Mouse (Mus musculus): ENCODE data around the gene Ushbp1. TPM values are rescaled to one million over a fixed set of nuclear protein-coding genes. Genes with fewer than 3 reads are reported as not detected.
A peak's percentile ranks its signal among the peaks of the same experiment; 100 is the strongest.

Ushbp1 gene
- total RNA-seq, 2 experiments from 2014 or later, result 6.4 to 9.3 TPM

- no peak for TF ChIP-seq CTCF (IDR thresholded peaks at IDR 0.05)
- intact Hi-C loops (cut with DNase I), result no loop called here
- no peak overlapping the region for H3K4me3 ChIP-seq
- peak overlapping the region; percentile 70 for H3K27ac ChIP-seq
- no peak for DNase-seq
Observed at GRCm38 (mm10) chr8:71388267-71388666, 7.3 kb downstream of the Ushbp1 start.

GRCm38 (mm10) chr8:71385212-71385835, 10.3 kb downstream of the Ushbp1 start:
- no peak for DNase-seq
- intact Hi-C loops (cut with DNase I), result no loop called here
- Histone ChIP-seq H3K4me3 (no peak overlapping the region), H3K27ac (no peak overlapping the region)
- TF ChIP-seq CTCF (IDR thresholded peaks at IDR 0.05), result no peak; the same call in 1 of the 2 replicates

GRCm38 (mm10) chr8:71383860-71384259, 11.7 kb downstream of the Ushbp1 start:
- no peak overlapping the region for H3K4me3 ChIP-seq
- no peak overlapping the region for H3K27ac ChIP-seq
- intact Hi-C loops (cut with DNase I), result no loop called here
- DNase-seq, result no peak
- TF ChIP-seq CTCF (IDR thresholded peaks at IDR 0.05), result no peak

- intact Hi-C loops (cut with DNase I), result no loop called here
- DNase-seq, result no peak
- Histone ChIP-seq H3K27ac (peak overlapping the region; percentile 91; the same call in 1 of the 2 replicates), H3K4me3 (no peak overlapping the region)
- no peak for TF ChIP-seq CTCF (IDR thresholded peaks at IDR 0.05)
Observed at GRCm38 (mm10) chr8:71383396-71383795, 12.2 kb downstream of the Ushbp1 start.

GRCm38 (mm10) chr8:71381971-71382961, 13.3 kb downstream of the Ushbp1 start:
- Histone ChIP-seq H3K4me3 (peak overlapping the region; percentile 92), H3K27ac (peak overlapping the region; percentile 91)
- intact Hi-C loops (cut with DNase I), result no loop called here
- DNase-seq, result peak; percentile 94
- no peak for TF ChIP-seq CTCF (IDR thresholded peaks at IDR 0.05)

GRCm38 (mm10) chr8:71381421-71381970, 14.1 kb downstream of the Ushbp1 start, which contains the start of gene Nr2f6:
Gene Nr2f6 (minus strand): TSS chr8:71381960.
- DNase-seq, result peak; percentile 81
- Histone ChIP-seq H3K4me3 (peak within 1 kb of the TSS; percentile 92), H3K27ac (peak within 1 kb of the TSS; percentile 93)
- TF ChIP-seq CTCF (IDR thresholded peaks at IDR 0.05), result no peak
- intact Hi-C loops (cut with DNase I), result no loop called here

- H3K27ac ChIP-seq, result peak overlapping the region; percentile 93
- TF ChIP-seq CTCF (IDR thresholded peaks at IDR 0.05), result no peak
- peak; percentile 58 for DNase-seq
- H3K4me3 ChIP-seq, result peak overlapping the region; percentile 92
- intact Hi-C loops (cut with DNase I), result no loop called here
Observed at GRCm38 (mm10) chr8:71380178-71381171, 15.1 kb downstream of the Ushbp1 start.

- no peak for TF ChIP-seq CTCF (IDR thresholded peaks at IDR 0.05)
- H3K27ac ChIP-seq, result peak overlapping the region; percentile 93
- intact Hi-C loops (cut with DNase I), result loop anchor here (5.0 kb wide), 1 partner anchor 88 kb away; the partner anchor contains the start of gene Dda1
- H3K4me3 ChIP-seq, result peak overlapping the region; percentile 92
- DNase-seq, result no peak
Observed at GRCm38 (mm10) chr8:71379512-71380075, 16.0 kb downstream of the Ushbp1 start.

GRCm38 (mm10) chr8:71379008-71379407, 16.6 kb downstream of the Ushbp1 start:
- Histone ChIP-seq H3K27ac (no peak overlapping the region), H3K4me3 (no peak overlapping the region)
- TF ChIP-seq CTCF (IDR thresholded peaks at IDR 0.05), result no peak
- no peak for DNase-seq
- intact Hi-C loops (cut with DNase I), result loop anchor here (5.0 kb wide), 1 partner anchor 88 kb away; the partner anchor contains the start of gene Dda1

GRCm38 (mm10) chr8:71376423-71377030, 19.1 kb downstream of the Ushbp1 start:
- intact Hi-C loops (cut with DNase I), result loop anchor here (5.0 kb wide), 1 partner anchor 91 kb away; the partner anchor contains the start of gene Dda1
- DNase-seq, result no peak
- no peak for TF ChIP-seq CTCF (IDR thresholded peaks at IDR 0.05)
- Histone ChIP-seq H3K27ac (no peak overlapping the region), H3K4me3 (peak overlapping the region; percentile 52)
